Mouse (Mus musculus) 3T3-L1 (cell line): ENCODE measurements around the gene Piga.
A peak's percentile ranks its signal among the peaks of the same experiment; 100 is the strongest.

Source experiments
- DNase-seq: peaks from one replicate; pipeline ENCODE4 v3.0.0-alpha.2; 2015; ENCODE audit warnings: low read depth, low spot score

Piga gene

DNA sequence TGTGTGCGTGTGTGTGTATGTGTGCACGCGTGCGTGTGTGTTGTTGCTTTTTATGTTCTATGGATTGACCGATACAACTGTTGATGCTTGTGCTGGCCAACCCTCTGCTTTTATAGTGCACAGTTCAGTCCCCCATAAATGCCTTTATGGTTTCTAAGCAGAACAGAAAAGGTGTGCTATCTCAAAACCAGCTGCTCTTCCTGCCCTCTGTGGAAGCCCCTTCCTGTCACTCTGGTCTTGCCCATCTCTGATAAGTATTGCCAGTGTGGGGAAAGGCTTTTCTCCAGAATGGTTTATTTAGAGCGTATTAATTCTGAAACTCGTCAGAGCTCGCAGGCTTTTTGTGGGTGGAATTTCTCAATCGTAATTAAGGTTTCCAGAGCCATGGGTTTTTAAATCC, 13.1 kb downstream of the Piga start:
- DNase-seq = no peak

DNA sequence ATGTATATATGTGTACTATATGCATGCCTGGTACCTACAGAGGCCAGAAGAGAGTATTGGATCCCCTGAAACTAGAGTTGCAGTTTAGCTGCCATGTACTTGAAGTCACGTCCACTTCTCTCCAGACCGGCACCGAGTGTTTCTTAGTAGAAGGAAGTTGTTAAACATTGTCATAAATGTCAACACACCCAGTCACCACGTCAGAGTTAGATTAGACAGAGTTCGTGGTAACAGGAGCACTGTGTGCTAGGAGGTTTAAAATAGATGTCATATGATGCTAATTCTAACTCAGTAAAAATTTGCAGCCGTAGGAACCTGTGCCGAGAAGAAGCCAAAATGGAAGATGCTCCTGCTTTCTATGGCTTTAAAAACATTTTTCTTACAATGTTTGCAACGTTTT, 17.1 kb downstream of the Piga start, which contains the start of gene Asb11:
TSS of gene Asb11 (plus strand) at position 286 of the 400 bp plus-strand sequence.
- DNase-seq = no peak

GRCm38 (mm10) chrX:164439462-164439861, 19.9 kb downstream of the Piga start:
- no peak for DNase-seq

DNA sequence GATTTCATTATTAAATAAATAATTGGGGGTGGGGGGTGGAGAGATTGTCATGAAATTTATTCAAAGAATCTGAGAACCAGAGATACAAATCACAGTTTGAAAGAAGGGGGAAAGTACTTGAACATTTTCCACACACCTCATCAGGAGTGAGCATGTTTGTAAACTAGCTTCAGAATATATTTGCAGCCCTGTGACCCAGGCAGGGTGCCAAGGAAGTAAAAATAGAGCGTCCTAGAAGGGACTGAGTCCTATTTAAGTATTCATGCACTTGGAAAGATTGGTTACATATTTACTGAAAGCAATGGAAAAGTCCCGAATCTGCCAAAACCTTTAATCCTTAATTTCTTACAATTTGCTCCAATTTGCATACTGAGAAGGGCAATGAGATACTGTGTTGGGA, 20.6 kb downstream of the Piga start:
- DNase-seq = no peak

DNA sequence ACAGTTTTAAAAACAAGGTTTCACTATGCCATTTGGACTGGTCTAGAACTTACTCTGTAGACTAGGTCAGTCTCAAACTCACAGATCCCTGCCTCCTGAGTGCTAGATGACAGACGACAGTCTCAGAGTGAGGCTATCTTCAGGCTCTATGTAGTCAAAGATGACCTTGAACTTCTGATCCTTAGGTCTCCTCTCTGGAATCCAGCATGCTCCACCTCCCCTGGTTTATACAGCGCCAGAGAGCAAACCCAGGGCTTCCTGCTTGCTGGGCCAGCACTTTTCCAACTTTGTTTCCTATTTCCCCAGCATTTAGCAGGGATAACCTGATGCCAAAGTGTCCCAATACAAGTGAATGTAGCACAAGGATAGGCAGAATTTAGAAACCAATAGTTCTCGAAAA, 21.1 kb downstream of the Piga start:
- DNase-seq = no peak

GRCm38 (mm10) chrX:164441306-164441705, 21.7 kb downstream of the Piga start:
- no peak for DNase-seq

GRCm38 (mm10) chrX:164445601-164446000, 26.0 kb downstream of the Piga start:
- DNase-seq = no peak

GRCm38 (mm10) chrX:164446106-164446551, 26.5 kb downstream of the Piga start:
- peak; percentile 67 for DNase-seq

DNA sequence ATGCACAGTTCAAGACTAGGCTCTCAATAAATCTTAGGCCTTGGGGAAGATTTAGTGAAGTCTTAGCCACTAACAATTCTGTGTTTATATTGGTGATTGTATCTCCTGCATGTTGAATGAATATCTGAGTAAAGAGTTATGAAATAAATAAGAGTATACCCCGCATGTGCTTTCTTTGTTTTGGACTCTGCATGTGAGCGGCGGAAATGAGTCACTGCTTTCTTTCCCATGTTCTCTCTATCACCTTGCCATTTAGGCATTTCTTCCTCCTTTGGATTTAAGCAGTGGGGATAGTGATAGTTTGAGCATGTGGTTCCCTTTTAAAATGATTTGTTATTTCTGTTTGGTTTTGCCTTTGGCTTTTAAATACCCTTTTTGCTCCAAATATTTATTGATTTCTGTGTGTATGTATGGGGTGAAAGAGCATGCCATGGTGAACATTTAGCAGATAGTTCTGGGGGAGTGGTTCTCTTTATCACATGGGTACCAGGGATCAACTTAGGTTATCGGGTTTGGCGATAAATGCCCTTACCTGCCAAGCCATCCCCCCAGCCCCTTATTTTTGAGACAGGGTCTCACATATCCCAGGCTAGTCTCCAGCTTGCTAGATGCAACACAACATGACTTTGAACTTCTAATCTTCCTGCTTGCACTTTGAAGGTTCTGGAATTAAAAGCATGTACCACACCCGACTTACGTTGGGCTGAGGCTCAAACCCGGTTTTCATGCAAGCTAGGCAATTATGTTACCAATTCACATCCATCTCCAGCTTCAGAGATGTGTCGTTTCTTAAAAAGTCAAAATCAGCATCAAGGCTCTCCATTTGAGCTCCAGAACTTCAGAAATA, 27.5 kb downstream of the Piga start:
- peak; percentile 10 for DNase-seq

DNA sequence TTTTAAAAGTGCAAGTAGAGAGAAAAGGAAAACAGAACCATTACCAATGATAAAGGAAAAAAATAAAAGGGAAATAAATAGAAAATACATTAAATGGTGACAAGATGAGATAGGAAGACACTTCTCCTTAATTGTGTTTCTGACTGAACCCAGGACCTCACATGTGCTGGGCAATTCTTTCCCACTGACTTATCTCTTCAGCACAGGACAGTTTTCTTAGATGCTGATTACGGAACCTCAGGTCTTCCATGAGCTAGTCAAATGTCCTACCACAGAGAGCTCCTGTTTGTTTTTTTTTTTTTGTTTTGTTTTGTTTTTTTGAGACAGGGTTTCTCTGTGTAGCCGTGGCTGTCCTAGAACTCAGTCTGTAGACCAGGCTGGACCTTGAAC, 28.1 kb downstream of the Piga start:
- DNase-seq = no peak

GRCm38 (mm10) chrX:164449201-164449600, 29.6 kb downstream of the Piga start:
- DNase-seq = peak; percentile 83

- DNase-seq = no peak
Measured at GRCm38 (mm10) chrX:164459205-164459878, 39.8 kb downstream of the Piga start.
